Mouse (Mus musculus) sigmoid colon, adult 10 weeks (tissue): ENCODE results near the gene Cdk5. TPM values are rescaled to one million over a fixed set of nuclear protein-coding genes. Genes with fewer than 3 reads are reported as not detected.

ENCODE experiments used
- polyA plus RNA-seq: library from polyadenylated mRNA; stranded (reverse); fragments of 350-450 nt; fragmentation: Illumina TruSeq; extraction: RNeasy Lipid Tissue Mini Kit (QIAGEN cat#74804); gene quantifications from one replicate; pipeline ENCODE4 v1.2.3, GENCODE M21; 2014; ENCODE audit warnings: low read depth, low replicate concordance

The Cdk5 gene
- polyA plus RNA-seq, result 18.5 TPM

DNA sequence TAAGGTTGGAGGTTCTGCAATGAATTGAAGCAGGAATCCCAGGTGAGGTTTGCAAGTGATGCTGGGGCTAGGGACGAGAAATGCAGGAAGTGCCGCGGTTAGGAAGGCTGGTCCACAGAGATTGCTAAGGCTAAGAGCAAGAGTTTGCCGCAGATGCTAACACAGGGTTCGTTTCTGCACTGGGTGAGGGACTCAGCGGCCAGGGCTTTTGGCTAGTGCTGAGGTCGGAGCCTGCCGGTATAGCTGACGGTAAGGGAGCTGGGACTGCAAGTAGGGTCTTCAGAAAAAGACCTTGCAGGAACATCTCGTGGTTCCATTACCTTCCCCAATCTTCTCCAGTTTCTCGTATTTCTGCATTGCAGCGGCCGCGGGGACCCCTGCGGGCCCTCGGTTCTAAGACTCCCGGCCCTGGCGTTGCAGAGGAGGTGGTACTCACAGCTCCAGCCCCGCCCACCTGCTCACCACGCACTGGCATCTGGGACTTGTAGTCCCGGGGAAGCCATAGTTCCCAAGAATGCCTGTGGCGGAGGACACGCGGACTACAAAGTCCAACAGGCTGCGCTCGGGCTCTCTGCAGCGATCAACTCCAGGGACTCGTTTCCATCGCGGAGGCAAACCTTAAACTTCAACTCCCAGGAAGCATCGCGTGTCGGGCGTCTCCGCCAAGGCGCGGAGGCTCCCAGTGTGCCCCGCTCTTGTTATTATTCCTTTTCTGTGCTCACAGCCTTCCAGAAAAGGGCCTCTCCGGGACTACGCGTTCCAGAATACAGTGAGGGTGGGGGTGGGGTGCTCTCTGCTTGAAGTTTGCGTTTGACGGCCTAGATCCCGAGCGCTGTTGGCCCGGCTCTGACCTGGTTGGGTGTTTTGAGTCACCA is at the start of gene Cdk5, which contains the start of gene Slc4a2:
Gene Cdk5 (minus strand): TSS at position 402 of the 875 bp plus-strand sequence.
Gene Slc4a2 (plus strand): TSS at position 709 of the 875 bp plus-strand sequence.

DNA sequence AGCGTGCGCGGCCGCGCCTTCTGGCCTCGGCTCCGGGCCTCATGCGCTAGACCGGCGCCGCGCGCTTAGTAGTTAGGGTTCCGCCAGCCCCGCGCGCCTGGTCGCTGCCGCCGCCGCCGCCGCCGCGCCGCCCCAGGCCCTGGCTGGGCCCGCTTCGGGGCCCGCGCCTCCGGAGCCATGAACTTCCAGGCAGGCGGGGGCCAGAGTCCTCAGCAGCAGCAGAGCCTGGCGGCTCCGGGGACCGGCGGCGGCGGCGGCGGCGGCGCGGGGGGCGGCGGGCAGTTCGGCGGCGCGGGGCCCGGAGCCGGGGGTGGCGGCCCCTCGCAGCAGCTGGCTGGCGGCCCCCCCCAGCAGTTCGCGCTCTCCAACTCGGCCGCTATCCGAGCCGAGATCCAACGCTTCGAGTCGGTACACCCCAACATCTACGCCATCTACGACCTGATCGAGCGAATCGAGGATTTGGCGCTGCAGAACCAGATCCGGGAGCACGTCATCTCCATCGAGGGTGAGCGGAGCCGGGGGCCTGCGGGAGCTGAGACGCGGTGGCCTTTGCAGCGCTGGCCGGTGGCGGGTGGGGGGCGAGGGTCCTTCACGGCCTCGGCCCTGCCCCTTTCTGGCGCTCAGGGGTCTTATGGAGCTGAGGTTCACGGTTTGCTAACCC is 28.8 kb upstream of the Cdk5 start, which contains the start of gene Agap3:
Gene Agap3 (plus strand): TSS at position 148 of the 661 bp plus-strand sequence.

DNA sequence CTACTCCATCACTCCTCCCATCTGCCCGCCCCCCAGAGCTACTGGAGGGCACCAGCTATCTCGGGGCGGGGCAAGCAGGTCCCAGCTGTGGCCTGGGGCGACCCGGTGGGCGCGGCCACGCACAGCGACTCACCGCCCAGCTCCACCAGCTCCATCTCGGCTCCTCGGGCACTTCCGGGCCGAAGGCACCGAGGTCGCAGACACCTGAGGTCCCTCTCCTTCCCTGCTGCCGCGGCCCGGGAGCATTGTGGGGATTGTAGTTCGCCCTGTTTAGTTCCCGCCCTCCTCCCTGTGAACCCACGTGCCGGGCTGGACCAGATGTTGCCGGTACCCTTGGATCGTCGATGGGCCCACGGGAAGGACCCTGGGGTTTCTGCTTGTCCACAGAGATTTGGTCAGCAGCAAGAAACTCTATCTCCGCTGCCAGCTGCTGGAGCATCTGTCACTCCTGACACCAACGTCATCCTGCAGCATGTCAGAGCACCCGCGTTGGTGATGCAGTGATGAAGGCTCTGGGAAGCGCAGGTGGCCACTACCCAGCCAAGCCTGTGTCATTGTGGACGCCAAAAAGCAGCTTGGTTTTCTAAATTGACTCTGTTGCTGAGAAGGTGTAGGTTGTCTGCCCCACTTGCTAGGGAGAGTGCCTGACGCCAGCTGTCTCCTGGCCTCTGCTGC is 24.4 kb upstream of the Cdk5 start, which contains the start of gene Tmub1:
Gene Tmub1 (minus strand): TSS at position 231 of the 675 bp plus-strand sequence.

DNA sequence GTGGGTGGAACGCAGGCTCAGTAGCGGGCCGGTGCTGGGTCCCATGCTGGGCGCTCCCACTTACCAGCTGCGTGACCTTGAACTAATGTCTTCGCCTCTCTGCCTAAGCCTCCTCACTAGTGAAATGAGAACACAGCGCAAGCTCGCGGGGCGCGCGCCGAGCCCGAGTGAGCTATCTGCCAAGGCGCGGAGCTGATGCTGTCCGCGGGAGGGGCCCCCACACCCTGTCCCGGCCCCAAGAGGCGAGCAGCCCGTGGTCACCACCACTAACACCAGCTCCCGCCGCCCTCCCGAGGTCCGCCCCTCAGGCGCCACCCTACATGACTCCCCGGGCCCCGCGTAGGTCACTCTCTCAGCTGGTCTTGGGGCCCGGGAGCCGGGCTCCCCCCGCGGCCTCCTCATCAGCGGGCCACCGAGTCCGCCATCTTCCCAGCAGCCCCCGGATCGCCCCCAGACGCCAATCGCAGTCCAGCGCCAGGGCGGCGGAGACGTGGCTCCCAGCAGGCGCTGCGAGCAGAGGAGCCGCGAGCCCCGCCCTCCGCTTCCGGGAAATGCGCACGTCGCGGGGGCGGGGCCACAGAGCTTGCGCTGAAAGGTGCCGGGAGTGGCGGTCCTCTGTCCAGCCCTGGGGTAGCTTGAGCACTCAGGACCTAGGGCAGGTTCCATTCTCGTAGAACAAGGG is 21.6 kb upstream of the Cdk5 start, which contains the start of gene Fastk:
Gene Fastk (minus strand): TSS at position 542 of the 682 bp plus-strand sequence.

DNA sequence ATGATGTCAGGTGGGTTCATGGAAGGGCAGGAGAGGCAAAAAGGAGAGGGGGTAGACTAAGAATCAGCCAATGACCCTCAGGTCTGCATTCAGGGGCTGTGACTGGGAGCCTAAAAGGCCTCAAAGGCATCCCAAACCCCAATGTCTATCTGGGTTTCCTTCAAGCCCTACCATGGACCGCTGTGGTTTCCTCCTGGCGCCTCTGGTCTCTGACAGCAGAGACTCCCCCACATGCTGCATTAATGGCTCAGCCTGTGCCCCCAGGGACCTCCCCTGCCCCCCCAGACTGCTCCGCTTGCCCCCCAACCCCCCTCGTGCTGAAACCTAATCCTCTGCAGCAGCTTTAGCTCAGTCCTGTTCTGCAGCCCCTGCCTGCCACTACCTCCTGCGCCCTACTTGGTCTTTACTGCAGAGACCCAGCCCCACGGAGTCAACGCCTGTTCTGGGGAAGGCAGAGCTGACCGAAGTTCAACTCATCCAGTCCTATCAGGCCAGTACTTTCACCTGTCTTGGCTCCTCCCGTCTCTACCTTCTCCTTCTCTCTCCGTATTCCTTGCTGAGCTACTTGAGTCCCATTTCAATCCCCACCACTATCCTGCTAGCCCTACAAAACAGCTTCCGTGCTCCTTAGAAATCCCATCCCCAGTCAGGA is 10.2 kb downstream of the Cdk5 start, which contains the start of gene Asic3:
Gene Asic3 (plus strand): TSS at position 351 of the 652 bp plus-strand sequence.

DNA sequence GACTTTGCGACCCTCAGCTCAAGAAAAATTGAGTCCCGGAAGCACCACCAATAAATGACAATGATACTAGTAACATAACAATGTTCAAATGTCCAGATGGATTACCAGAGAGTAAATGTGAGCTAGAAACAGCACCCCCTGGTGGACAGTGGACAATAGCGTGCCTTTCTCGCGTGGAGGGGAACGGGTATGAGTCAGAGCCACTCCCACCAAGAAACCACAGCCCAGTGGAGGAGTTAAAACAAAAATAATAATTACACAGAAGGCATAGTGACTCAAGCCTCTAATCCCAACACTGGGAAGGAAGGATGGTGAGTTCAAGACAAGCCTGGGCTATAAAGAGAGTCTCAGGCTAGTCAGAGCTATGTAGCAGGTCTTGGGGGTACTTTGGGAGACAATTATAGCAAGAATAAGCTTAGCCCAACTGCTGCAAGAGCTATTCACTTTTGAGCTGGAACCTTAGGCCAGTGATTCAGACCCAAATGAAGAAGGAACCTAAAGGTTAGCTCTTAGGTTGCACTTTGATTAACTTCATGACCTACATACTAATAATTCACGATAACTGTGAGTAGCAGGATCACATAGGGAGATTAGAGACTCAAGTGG is 29.8 kb downstream of the Cdk5 start, which contains the start of gene Abcb8:
Gene Abcb8 (plus strand): TSS at position 272 of the 606 bp plus-strand sequence.

DNA sequence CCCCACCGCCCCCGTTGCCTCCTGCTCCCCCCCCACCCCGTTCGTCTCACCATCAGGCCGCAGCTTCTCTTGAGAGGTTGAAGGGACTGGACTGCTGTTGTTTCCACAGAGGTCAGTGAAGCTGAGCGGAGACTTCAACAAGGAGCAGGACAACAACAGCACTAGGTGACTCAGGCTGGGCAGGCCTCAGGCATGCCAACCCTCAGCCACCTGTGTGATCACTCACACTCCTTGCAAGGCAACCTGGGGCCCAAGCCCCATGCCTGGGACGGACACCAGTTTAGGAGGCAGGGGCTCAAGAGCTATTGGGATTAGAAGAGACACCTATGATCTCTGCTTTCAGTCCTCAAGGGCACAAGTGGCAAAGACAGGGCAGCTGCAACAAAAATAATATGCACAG is 31.5 kb downstream of the Cdk5 start, which contains the start of gene Atg9b:
Gene Atg9b (minus strand): TSS at position 280 of the 400 bp plus-strand sequence.

Other genes starting within 250 kb of the Cdk5 start
- gene Kcnh2, start 71.9 kb downstream of the Cdk5 start, polyA plus RNA-seq, result 0.47 TPM
- gene Nos3, start 58.7 kb downstream of the Cdk5 start, polyA plus RNA-seq, result not detected
- not detected for gene Atg9b, start 31.4 kb downstream of the Cdk5 start, polyA plus RNA-seq
- gene Abcb8, start 29.9 kb downstream of the Cdk5 start, polyA plus RNA-seq, result 4.7 TPM
- gene Asic3, start 10.1 kb downstream of the Cdk5 start, polyA plus RNA-seq, result not detected
- gene Slc4a2, start 307 bp upstream of the Cdk5 start, polyA plus RNA-seq, result 32.6 TPM
- gene Fastk, start 21.8 kb upstream of the Cdk5 start, polyA plus RNA-seq, result 6.5 TPM
- 1.5 TPM for gene Tmub1, start 24.3 kb upstream of the Cdk5 start, polyA plus RNA-seq
- 1.6 TPM for gene Agap3, start 28.6 kb upstream of the Cdk5 start, polyA plus RNA-seq
- gene Gbx1, start 103.7 kb upstream of the Cdk5 start, polyA plus RNA-seq, result not detected
- not detected for gene Asb10, start 117.4 kb upstream of the Cdk5 start, polyA plus RNA-seq
- not detected for gene 4931409K22Rik, start 133.3 kb upstream of the Cdk5 start, polyA plus RNA-seq
- gene Abcf2, start 153.9 kb upstream of the Cdk5 start, polyA plus RNA-seq, result 6.9 TPM
- gene Chpf2, start 163.2 kb upstream of the Cdk5 start, polyA plus RNA-seq, result 0.79 TPM
- 1.2 TPM for gene Smarcd3, start 200.9 kb upstream of the Cdk5 start, polyA plus RNA-seq